Mouse (Mus musculus) kidney, adult 2 months (tissue): ENCODE measurements around the gene Srr. TPM values are rescaled to one million over a fixed set of nuclear protein-coding genes. Genes with fewer than 3 reads are reported as not detected.
A peak's percentile ranks its signal among the peaks of the same experiment; 100 is the strongest.

Experiments used
- DNase-seq: peaks from one replicate; pipeline ENCODE4 v3.0.0; 2021
- H3K27ac ChIP-seq: fragments of 200-500 bp; 2 replicates; pipeline ENCODE4 v1.5.1; 2012; ENCODE audit warnings: low read depth, low read length, control low read depth, inconsistent platforms; ENCODE audit not compliant: insufficient read depth
- H3K27me3 ChIP-seq: fragments of 200-500 bp; replicated peaks from 2 replicates; pipeline ENCODE4 v1.6.1; 2012; ENCODE audit warnings: mild to moderate bottlenecking, moderate library complexity, low read length, inconsistent platforms; ENCODE audit not compliant: control insufficient read depth, insufficient read depth
- H3K36me3 ChIP-seq: fragments of 200-500 bp; 2 replicates; pipeline ENCODE4 v1.6.1; 2012; ENCODE audit warnings: mild to moderate bottlenecking, moderate library complexity, low read length, inconsistent platforms; ENCODE audit not compliant: control insufficient read depth, insufficient read depth
- H3K4me1 ChIP-seq: fragments of 200-500 bp; 2 replicates; pipeline ENCODE4 v1.6.1; 2011; ENCODE audit warnings: low read length; ENCODE audit not compliant: control insufficient read depth, insufficient read depth
- H3K4me3 ChIP-seq: fragments of 200-500 bp; 2 replicates; pipeline ENCODE4 v1.5.1; 2011; ENCODE audit warnings: mild to moderate bottlenecking, low read depth, low read length, control low read depth; ENCODE audit not compliant: insufficient read depth
- CTCF ChIP-seq: fragments of 200-500 bp; conservative IDR thresholded peaks from 2 replicates; pipeline ENCODE4 v1.5.1; 2011; ENCODE audit warnings: low read depth, mild to moderate bottlenecking, control low read depth, low read length, moderate library complexity, mixed read lengths; ENCODE audit not compliant: insufficient read depth, insufficient read length
- POLR2A ChIP-seq: fragments of 200-500 bp; IDR thresholded peaks from one replicate; pipeline ENCODE4 v1.6.1; 2011; ENCODE audit warnings: low read depth, low read length, control low read depth
- WGBS: fragments of 180-500 bp; shearing (Covaris S2); methylation state at CpG from one replicate; pipeline ENCODE4 v1.1.7; 2018; 5-methylcytosine and 5-hydroxymethylcytosine counted together
- polyA plus RNA-seq: library from polyadenylated mRNA; depleted of rRNA; stranded (reverse); fragments of >200 nt; gene quantifications from 2 replicates; pipeline ENCODE4 v1.2.3, GENCODE M21; 2012; rRNA removed

The Srr gene
- polyA plus RNA-seq, result 49.7 and 52.0 TPM in 2 replicates

GRCm38 (mm10) chr11:74925577-74926387 is at the start of gene Srr, which contains the start of gene Smg6:
Gene Srr, minus strand, starts transcription at chr11:74925948.
Gene Smg6, plus strand, starts transcription at chr11:74925823.
- under 1% methylated on average over 83 of the region's 88 CpGs for WGBS
- peaks cover 5% of the 10 kb centered on the region; the same call in 1 of the 2 replicates for H3K4me1 ChIP-seq
- no peaks in the 10 kb centered on the region for H3K27me3 ChIP-seq
- H3K36me3 ChIP-seq, result no peaks in the 10 kb centered on the region
- TF ChIP-seq POLR2A (peak; percentile 53), CTCF (no peak)
- peak; percentile 97 for DNase-seq
- peak within 1 kb of the TSS; percentile 68 for H3K4me3 ChIP-seq
- peak within 1 kb of the TSS; percentile 92 for H3K27ac ChIP-seq

GRCm38 (mm10) chr11:74974615-74975014 is 48.9 kb upstream of the Srr start:
- Histone ChIP-seq H3K36me3 (no peaks in the 10 kb centered on the region), H3K27ac (no peak overlapping the region), H3K4me3 (no peak overlapping the region), H3K27me3 (no peaks in the 10 kb centered on the region), H3K4me1 (no peaks in the 10 kb centered on the region)
- DNase-seq, result no peak
- TF ChIP-seq CTCF, result no peak
- TF ChIP-seq POLR2A, result no peak

- H3K27me3 ChIP-seq, result no peaks in the 10 kb centered on the region
- no peaks in the 10 kb centered on the region for H3K36me3 ChIP-seq
- H3K4me3 ChIP-seq, result no peak overlapping the region
- H3K4me1 ChIP-seq, result no peaks in the 10 kb centered on the region
- no peak overlapping the region for H3K27ac ChIP-seq
- DNase-seq, result no peak
- TF ChIP-seq POLR2A (no peak), CTCF (no peak)
- 80% methylated on average over 7 of the region's 7 CpGs for WGBS
Measured at GRCm38 (mm10) chr11:74973290-74974157, 47.8 kb upstream of the Srr start.

GRCm38 (mm10) chr11:74965516-74965915 is 39.8 kb upstream of the Srr start:
- Histone ChIP-seq H3K27ac (no peak overlapping the region), H3K36me3 (no peaks in the 10 kb centered on the region), H3K4me1 (no peaks in the 10 kb centered on the region), H3K4me3 (no peak overlapping the region), H3K27me3 (no peaks in the 10 kb centered on the region)
- WGBS, result 90% methylated on average over 3 of the region's 3 CpGs
- no peak for TF ChIP-seq CTCF
- no peak for TF ChIP-seq POLR2A
- DNase-seq, result no peak

DNA sequence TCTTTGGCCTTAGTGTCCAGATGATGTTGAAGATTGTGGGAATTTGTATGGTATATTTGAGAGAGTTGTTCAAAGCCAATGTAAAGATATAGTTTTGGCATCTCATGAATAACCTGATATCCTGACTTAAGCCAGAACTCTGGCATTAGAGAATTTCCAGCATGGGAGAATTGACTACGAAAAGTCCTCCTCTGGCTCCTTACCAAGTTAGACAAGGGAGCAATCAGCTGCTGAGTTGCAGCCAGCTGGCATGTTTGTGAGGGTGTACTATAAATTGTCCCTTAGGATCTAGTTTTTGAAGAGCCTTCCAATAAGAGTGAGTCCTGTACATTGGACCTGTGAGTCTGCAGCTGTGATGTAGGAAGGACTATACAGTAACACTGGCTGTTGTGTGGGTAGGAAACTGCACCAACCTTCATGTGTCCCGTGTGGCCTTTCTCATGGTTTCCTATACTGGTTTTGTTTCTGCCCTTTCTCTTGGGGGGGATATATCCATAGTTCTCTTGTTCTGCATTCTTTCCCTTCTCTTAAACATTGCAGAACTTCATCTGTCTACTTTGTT is 37.2 kb upstream of the Srr start:
- WGBS, result 59% methylated on average over 2 of the region's 2 CpGs
- H3K27ac ChIP-seq, result no peak overlapping the region
- H3K4me3 ChIP-seq, result no peak overlapping the region
- H3K4me1 ChIP-seq, result no peaks in the 10 kb centered on the region
- TF ChIP-seq CTCF (no peak), POLR2A (no peak)
- DNase-seq, result no peak
- no peaks in the 10 kb centered on the region for H3K36me3 ChIP-seq
- no peaks in the 10 kb centered on the region for H3K27me3 ChIP-seq

DNA sequence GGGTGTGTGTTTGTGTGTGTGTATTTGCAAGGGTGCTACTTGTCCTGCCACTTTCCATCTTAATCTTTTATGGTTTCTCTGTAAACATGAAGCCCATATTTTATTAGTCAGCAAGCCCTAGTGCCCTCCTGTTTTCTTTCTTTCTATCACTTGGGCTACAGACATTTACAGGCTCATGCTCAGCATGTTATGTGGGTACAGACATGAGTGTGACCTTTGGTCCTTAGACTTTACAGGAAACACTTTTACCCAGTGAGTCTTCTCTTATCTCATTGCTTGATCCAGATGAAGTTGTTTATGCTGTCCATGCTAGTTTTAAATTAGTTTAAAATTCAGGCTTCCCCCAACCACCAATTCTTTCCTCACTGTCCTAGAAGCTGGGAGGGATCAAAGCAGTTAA is 36.2 kb upstream of the Srr start:
- Histone ChIP-seq H3K4me1 (no peaks in the 10 kb centered on the region), H3K36me3 (no peaks in the 10 kb centered on the region), H3K27me3 (no peaks in the 10 kb centered on the region), H3K27ac (no peak overlapping the region), H3K4me3 (no peak overlapping the region)
- DNase-seq, result no peak
- TF ChIP-seq CTCF, result no peak
- no peak for TF ChIP-seq POLR2A

DNA sequence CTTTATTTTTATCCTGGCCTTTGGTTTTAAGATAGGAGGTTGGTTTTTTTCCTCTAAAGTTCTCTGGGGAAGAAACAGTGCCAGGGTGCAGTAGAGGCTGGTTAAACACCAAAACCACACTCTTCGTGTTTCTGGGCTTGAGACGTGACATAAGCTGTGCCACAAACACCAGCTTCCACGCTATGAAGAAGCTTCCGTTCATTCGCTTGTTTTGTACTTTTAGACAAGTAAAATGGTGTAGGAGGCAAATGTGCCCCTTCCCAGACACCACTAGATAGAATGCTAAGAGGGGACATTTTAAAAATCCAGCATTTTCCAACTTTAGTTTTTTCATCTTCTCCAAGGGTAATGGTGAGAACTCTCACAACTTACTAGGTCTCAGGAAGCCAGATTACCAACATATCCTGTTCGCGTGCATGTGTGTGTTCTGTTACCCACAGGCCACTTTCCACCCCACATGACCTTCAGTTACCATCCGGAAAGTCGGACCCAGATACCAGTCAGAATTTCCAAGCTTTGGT is 34.3 kb upstream of the Srr start:
- WGBS, result 94% methylated on average over 9 of the region's 9 CpGs
- peaks cover 3% of the 10 kb centered on the region; the same call in 1 of the 2 replicates for H3K4me1 ChIP-seq
- TF ChIP-seq POLR2A (no peak), CTCF (no peak)
- H3K36me3 ChIP-seq, result no peaks in the 10 kb centered on the region
- H3K4me3 ChIP-seq, result no peak overlapping the region
- no peak for DNase-seq
- H3K27me3 ChIP-seq, result no peaks in the 10 kb centered on the region
- no peak overlapping the region for H3K27ac ChIP-seq
